Comparison of ENCODE assay signal across 16 mouse cellular contexts in the genomic region with DNA sequence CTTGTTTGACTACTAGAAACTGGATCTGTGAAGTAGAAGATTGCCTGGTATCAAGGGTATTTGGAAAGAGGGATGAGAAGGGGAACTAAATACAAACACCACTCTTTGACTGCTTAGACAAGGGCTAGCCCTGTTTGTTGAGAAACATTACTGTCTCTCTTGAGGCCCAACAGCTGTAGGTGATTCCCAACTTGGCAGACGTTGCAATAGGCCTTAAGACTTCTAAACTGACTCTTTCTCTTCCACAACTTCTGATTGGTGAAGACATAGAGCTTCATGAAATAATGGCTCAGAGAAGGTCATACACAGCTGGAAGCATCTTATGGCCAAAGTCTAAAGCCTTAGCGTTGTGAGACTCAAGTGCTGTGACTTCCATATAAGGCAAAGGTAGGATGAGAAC. TPM values are rescaled to one million over a fixed set of nuclear protein-coding genes. Genes with fewer than 3 reads are reported as not detected.
DNase-seq lines count a peak whose midpoint lies in the region; ATAC-seq and TF ChIP-seq lines count a peak whose summit lies in the region.
"Had no signal": no experiment of that assay in that cellular context is flagged by ENCODE, and none has a peak within 500 bp of the region (broad histone marks: within the 10 kb centered on the region; RNA-seq: fewer than 3 reads in every experiment).

No protein-coding gene starts in this region.

- TF ChIP-seq CTCF in intestine, postnatal 0 days (IDR thresholded peaks at IDR 0.05; ENCODE audit: low read depth): no peak
- no peak for TF ChIP-seq CTCF in lung, adult 2 months (IDR thresholded peaks at IDR 0.05; ENCODE audit: insufficient read depth, low read length)

- H3K27me3 ChIP-seq in intestine, embryonic 15.5 days (replicated peaks): no peaks in the 10 kb centered on the region
- H3K27me3 ChIP-seq in intestine, postnatal 0 days (replicated peaks; ENCODE audit: control insufficient read depth, insufficient read depth, low read length): no peaks in the 10 kb centered on the region
- H3K27me3 ChIP-seq in stomach, embryonic 14.5 days (ENCODE audit: control insufficient read depth, insufficient read depth, low read length): no peaks in the 10 kb centered on the region
- H3K27me3 ChIP-seq: forebrain, embryonic 15.5 days; heart, embryonic 12.5 days had no signal

- 52% methylated on average over 2 of the region's 2 CpGs for WGBS in intestine, embryonic 15.5 days
- WGBS in intestine, postnatal 0 days: 50% methylated on average over 2 of the region's 2 CpGs
- WGBS in lung, adult 2 months: 47% methylated on average over 2 of the region's 2 CpGs
- 55% methylated on average over 2 of the region's 2 CpGs for WGBS in stomach, embryonic 14.5 days

- 0 out of 2 replicates have a peak, but pooled peaks cover 4% of the 10 kb centered on the region for H3K9me3 ChIP-seq in intestine, embryonic 15.5 days
- H3K9me3 ChIP-seq in intestine, postnatal 0 days (ENCODE audit: control insufficient read depth): no peaks in the 10 kb centered on the region
- H3K9me3 ChIP-seq in stomach, embryonic 14.5 days (ENCODE audit: control insufficient read depth, low read depth, low read length): peaks cover 5% of the 10 kb centered on the region; the same call in 1 of the 2 replicates
- H3K9me3 ChIP-seq: forebrain, embryonic 15.5 days; hindbrain, embryonic 10.5 days had no signal

- H3K4me2 ChIP-seq in intestine, embryonic 15.5 days (replicated peaks): no peak overlapping the region
- no peak overlapping the region for H3K4me2 ChIP-seq in intestine, postnatal 0 days (replicated peaks; ENCODE audit: low read depth)
- H3K4me2 ChIP-seq in stomach, embryonic 14.5 days (replicated peaks; ENCODE audit: low read depth, low read length): no peak overlapping the region
- H3K4me2 ChIP-seq: forebrain, embryonic 15.5 days; heart, embryonic 12.5 days; hindbrain, embryonic 14.5 days had no signal

- no peak overlapping the region for H3K4me3 ChIP-seq in intestine, embryonic 15.5 days (replicated peaks)
- H3K4me3 ChIP-seq in intestine, postnatal 0 days (ENCODE audit: low read depth, low read length): no peak overlapping the region
- H3K4me3 ChIP-seq in lung, adult 2 months (replicated peaks; ENCODE audit: extremely low read depth, low read depth, low read length): no peak overlapping the region
- no peak overlapping the region for H3K4me3 ChIP-seq in stomach, embryonic 14.5 days (ENCODE audit: low read depth, low read length)
- H3K4me3 ChIP-seq: forebrain, embryonic 15.5 days; heart, embryonic 12.5 days; hindbrain, embryonic 10.5 days had no signal

- peak; percentile 23; the same call in 1 of the 2 replicates for ATAC-seq in intestine, embryonic 15.5 days
- ATAC-seq in intestine, postnatal 0 days: no peak
- peak; percentile 42; the same call in 1 of the 2 replicates for ATAC-seq in stomach, embryonic 14.5 days (ENCODE audit: insufficient number of reproducible peaks, insufficient read depth, low FRiP score, low read depth)
- ATAC-seq: forebrain, embryonic 15.5 days had no signal

- H3K9ac ChIP-seq in intestine, embryonic 15.5 days: no peak overlapping the region
- no peak overlapping the region for H3K9ac ChIP-seq in intestine, postnatal 0 days (ENCODE audit: low read depth, low read length)
- no peak overlapping the region for H3K9ac ChIP-seq in stomach, embryonic 14.5 days (replicated peaks; ENCODE audit: low read depth, low read length)
- H3K9ac ChIP-seq: forebrain, embryonic 15.5 days; heart, embryonic 12.5 days; hindbrain, embryonic 14.5 days had no signal

- no peaks in the 10 kb centered on the region for H3K36me3 ChIP-seq in intestine, embryonic 15.5 days
- no peaks in the 10 kb centered on the region for H3K36me3 ChIP-seq in intestine, postnatal 0 days (ENCODE audit: control insufficient read depth, insufficient read depth)
- H3K36me3 ChIP-seq in stomach, embryonic 14.5 days (ENCODE audit: control insufficient read depth, insufficient read depth, low read length): no peaks in the 10 kb centered on the region
- H3K36me3 ChIP-seq: forebrain, embryonic 15.5 days; heart, embryonic 12.5 days; hindbrain, embryonic 10.5 days had no signal

- peak; percentile 5 for DNase-seq in lung, postnatal 10 days
- DNase-seq in lung, adult 2 months: no peak
- DNase-seq in spleen, postnatal 36 days (ENCODE audit: low spot score in 2 of 2): no peak
- DNase-seq in right cerebral cortex, adult 2 months (ENCODE audit: low spot score in 2 of 2): no peak
- DNase-seq: adrenal gland, adult 2 months; adrenal gland, postnatal 25 days; cerebellum, adult 2 months; cerebellum, postnatal 10 days; gastrocnemius, postnatal 10 days had no signal

- no peak for TF ChIP-seq POLR2A in lung, adult 2 months (IDR thresholded peaks at IDR 0.05; ENCODE audit: borderline replicate concordance, extremely low read depth, low read depth, low read length)

- no peaks in the 10 kb centered on the region for H3K4me1 ChIP-seq in intestine, embryonic 15.5 days (replicated peaks)
- no peaks in the 10 kb centered on the region for H3K4me1 ChIP-seq in intestine, postnatal 0 days (replicated peaks; ENCODE audit: control insufficient read depth, insufficient read depth, low read length)
- H3K4me1 ChIP-seq in lung, adult 2 months (ENCODE audit: control insufficient read depth, insufficient read depth, low read length): peaks cover 5% of the 10 kb centered on the region
- H3K4me1 ChIP-seq in stomach, embryonic 14.5 days (ENCODE audit: control insufficient read depth, insufficient read depth, low read length): no peaks in the 10 kb centered on the region
- H3K4me1 ChIP-seq: forebrain, embryonic 15.5 days; heart, embryonic 12.5 days; hindbrain, embryonic 10.5 days had no signal

- no peak overlapping the region for H3K27ac ChIP-seq in intestine, embryonic 15.5 days
- no peak overlapping the region for H3K27ac ChIP-seq in intestine, postnatal 0 days (ENCODE audit: low read depth, low read length)
- H3K27ac ChIP-seq in stomach, embryonic 14.5 days (ENCODE audit: low read length): no peak overlapping the region
- H3K27ac ChIP-seq: forebrain, embryonic 15.5 days; hindbrain, embryonic 10.5 days; hindbrain, embryonic 14.5 days had no signal

RNA-seq across cellular contexts. Expression of a gene that starts 26.2 kb away (rescaled TPM):
- polyA plus RNA-seq in intestine, embryonic 15.5 days (2015; fragmentation: Nextera tagmentation; extraction: Ambion mirVana): 10.6 and 11.0 TPM in 2 replicates
- polyA plus RNA-seq in intestine, postnatal 0 days (2015; fragmentation: Nextera tagmentation; extraction: Ambion mirVana): 10.1 and 11.2 TPM in 2 replicates
- 13.8 and 22.5 TPM in 2 replicates for polyA plus RNA-seq in lung, adult 2 months (2012; rRNA removed)
- polyA plus RNA-seq in stomach, embryonic 14.5 days (2014; fragmentation: Nextera tagmentation; extraction: Ambion mirVana): 45.4 and 46.0 TPM in 2 replicates
